Mouse (Mus musculus) MEL (cell line): ENCODE measurements at regions not wholly inside any gene's neighbourhood (a gene's known extent, or its start where the extent isn't known, plus 50 kb on each side); places are given as distances from the start of the nearest gene placed in this dataset.

Experiments
- CTCF ChIP-seq, 3 experiments: IDR thresholded peaks in 2 of 3; conservative IDR thresholded peaks in 1 of 3; 2 replicates each; pipeline ENCODE4 v1.5.1; 2011 to 2012; ENCODE audit warnings: low read length in 3 of 3, low read depth in 2 of 3, mild to moderate bottlenecking in 2 of 3, improper control_type of control experiment in 1 of 3, inconsistent platforms in 1 of 3, mixed read lengths in 1 of 3, moderate library complexity in 1 of 3; ENCODE audit not compliant: control insufficient read depth in 1 of 3, insufficient read depth in 1 of 3, poor library complexity in 1 of 3, severe bottlenecking in 1 of 3
- ETS1 ChIP-seq: IDR thresholded peaks from 2 replicates; pipeline ENCODE4 v1.6.1; 2012; ENCODE audit warnings: low read depth, mild to moderate bottlenecking, inconsistent platforms, low read length, improper control_type of control experiment, moderate library complexity
- MAFK ChIP-seq: IDR thresholded peaks from 2 replicates; pipeline ENCODE4 v1.6.1; 2011; ENCODE audit warnings: low read depth, mild to moderate bottlenecking, low read length, improper control_type of control experiment, borderline replicate concordance
- POLR2A ChIP-seq, 2 experiments: IDR thresholded peaks; 2 replicates each; pipeline ENCODE4 v1.6.1; 2011 to 2012; ENCODE audit warnings: low read length in 2 of 2, mild to moderate bottlenecking in 2 of 2, control low read depth in 1 of 2, improper control_type of control experiment in 1 of 2, low read depth in 1 of 2, moderate library complexity in 1 of 2; ENCODE audit not compliant: control insufficient read depth in 1 of 2, insufficient read depth in 1 of 2, poor library complexity in 1 of 2

DNA sequence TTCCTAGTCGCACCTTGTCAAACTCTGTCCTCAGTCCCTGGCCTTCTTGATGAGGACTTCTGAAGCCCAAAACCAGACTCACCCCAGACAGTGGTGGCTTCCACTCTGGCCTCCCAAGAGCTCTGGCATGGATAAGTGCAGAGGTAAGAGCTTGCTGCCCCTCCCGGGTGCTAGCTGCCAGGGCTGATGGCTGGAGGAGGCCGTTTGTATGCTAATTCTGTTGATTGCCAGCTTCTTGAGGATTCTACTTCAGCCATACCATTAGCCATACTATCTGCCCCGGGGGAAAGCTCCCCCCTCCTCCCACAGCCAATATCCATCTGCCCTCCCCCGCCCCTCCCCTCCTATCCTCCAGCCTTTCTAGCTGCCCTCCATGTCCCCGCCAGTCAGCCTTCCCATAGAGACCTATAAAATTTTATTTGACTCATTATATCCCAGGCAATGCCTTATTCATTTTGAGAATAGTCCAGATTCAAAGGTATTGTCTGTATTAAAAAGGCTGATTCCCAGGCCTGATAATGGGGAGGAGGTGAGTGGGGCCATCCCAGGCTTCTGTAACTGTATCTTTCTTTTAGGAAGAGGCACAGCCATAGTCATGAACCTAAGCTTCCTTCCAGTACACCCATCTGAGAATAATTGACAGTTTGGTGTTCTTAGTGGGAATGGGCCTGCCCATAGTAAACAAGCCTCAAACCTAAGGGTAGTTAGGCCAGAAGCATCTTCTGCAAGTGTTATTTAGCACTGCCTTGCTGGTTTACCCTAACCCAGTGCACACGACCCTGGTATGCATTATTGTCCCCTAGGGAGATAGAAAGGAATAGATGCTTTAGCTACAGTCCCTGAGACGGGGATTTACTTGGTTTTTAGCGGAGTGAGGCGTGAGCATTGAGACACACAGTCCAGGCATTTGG lies 239.2 kb upstream of the 1700012A03Rik start:
- no peak for TF ChIP-seq CTCF (IDR thresholded peaks at IDR 0.05 in 2 of 3, conservative IDR thresholded peaks at IDR 0.05 in 1 of 3; ENCODE audit: control insufficient read depth in 1 of 3, insufficient read depth in 1 of 3, low read depth in 2 of 3, low read length in 3 of 3, poor library complexity in 1 of 3, severe bottlenecking in 1 of 3)
- no peak for TF ChIP-seq POLR2A (IDR thresholded peaks at IDR 0.05; ENCODE audit: control insufficient read depth in 1 of 2, insufficient read depth in 1 of 2, low read depth in 1 of 2, low read length in 2 of 2, poor library complexity in 1 of 2)
- TF ChIP-seq ETS1 = no peak
- TF ChIP-seq MAFK = no peak
